Mouse (Mus musculus): ENCODE data around the gene Slc38a7. TPM values are rescaled to one million over a fixed set of nuclear protein-coding genes. Genes with fewer than 3 reads are reported as not detected.
"Not testable (repeated sequence)": the region's sequence is repeated elsewhere in the genome, so short reads cannot be mapped to it uniquely, and the experiment has no call there.

Slc38a7 gene
- polyA plus RNA-seq, 1 experiment from 2014 or later, result 19.9 TPM

GRCm38 (mm10) chr8:95843968-95844367, 9.4 kb downstream of the Slc38a7 start:
- H3K27ac ChIP-seq (replicated peaks), result no peak overlapping the region
- no peaks in the 10 kb centered on the region for H3K9me3 ChIP-seq
- ATAC-seq (ENCODE audit: low FRiP score, low read depth), result 0 out of 2 replicates have a peak, but pooled peaks have one; percentile 19
- no peak overlapping the region for H3K4me2 ChIP-seq (replicated peaks)
- no peaks in the 10 kb centered on the region for H3K27me3 ChIP-seq
- no peak overlapping the region for H3K4me3 ChIP-seq
- no peak overlapping the region for H3K9ac ChIP-seq (replicated peaks)
- peaks cover 56% of the 10 kb centered on the region for H3K36me3 ChIP-seq
- no peaks in the 10 kb centered on the region for H3K4me1 ChIP-seq
- WGBS, result 95% methylated on average over 6 of the region's 6 CpGs

- H3K27ac ChIP-seq (replicated peaks), result no peak overlapping the region
- no peak for ATAC-seq (ENCODE audit: low FRiP score, low read depth)
- WGBS, result 92% methylated on average over 15 of the region's 15 CpGs
- no peaks in the 10 kb centered on the region for H3K4me1 ChIP-seq
- H3K4me2 ChIP-seq (replicated peaks), result no peak overlapping the region
- no peaks in the 10 kb centered on the region for H3K27me3 ChIP-seq
- H3K4me3 ChIP-seq, result no peak overlapping the region
- H3K9me3 ChIP-seq, result no peaks in the 10 kb centered on the region
- H3K9ac ChIP-seq (replicated peaks), result no peak overlapping the region
- H3K36me3 ChIP-seq, result peaks cover 62% of the 10 kb centered on the region
These were observed 11.9 kb downstream of the Slc38a7 start for GRCm38 (mm10) chr8:95841436-95841835.

GRCm38 (mm10) chr8:95839289-95839688, 14.1 kb downstream of the Slc38a7 start:
- Histone ChIP-seq H3K4me1 (no peaks in the 10 kb centered on the region), H3K9me3 (no peaks in the 10 kb centered on the region), H3K4me2 (replicated peaks) (no peak overlapping the region), H3K27me3 (no peaks in the 10 kb centered on the region), H3K27ac (replicated peaks) (no peak overlapping the region), H3K9ac (replicated peaks) (no peak overlapping the region), H3K4me3 (no peak overlapping the region), H3K36me3 (peaks cover 43% of the 10 kb centered on the region)
- ATAC-seq (ENCODE audit: low FRiP score, low read depth), result no peak
- WGBS, result 98% methylated on average over 4 of the region's 4 CpGs

- 92% methylated on average over 10 of the region's 10 CpGs for WGBS
- Histone ChIP-seq H3K9ac (replicated peaks) (no peak overlapping the region), H3K27ac (replicated peaks) (no peak overlapping the region), H3K27me3 (no peaks in the 10 kb centered on the region), H3K4me1 (peaks cover 10% of the 10 kb centered on the region), H3K4me2 (replicated peaks) (no peak overlapping the region), H3K9me3 (no peaks in the 10 kb centered on the region), H3K4me3 (no peak overlapping the region), H3K36me3 (peaks cover 25% of the 10 kb centered on the region)
- ATAC-seq (ENCODE audit: low FRiP score, low read depth), result no peak
These were observed 16.1 kb downstream of the Slc38a7 start for GRCm38 (mm10) chr8:95837266-95837665.

- no peak overlapping the region for H3K27ac ChIP-seq (replicated peaks)
- no peak overlapping the region for H3K4me3 ChIP-seq
- H3K9ac ChIP-seq (replicated peaks), result no peak overlapping the region
- peaks cover 10% of the 10 kb centered on the region for H3K4me1 ChIP-seq
- peaks cover 15% of the 10 kb centered on the region for H3K36me3 ChIP-seq
- ATAC-seq (ENCODE audit: low FRiP score, low read depth), result no peak
- 72% methylated on average over 4 of the region's 4 CpGs for WGBS
- no peak overlapping the region for H3K4me2 ChIP-seq (replicated peaks)
- no peaks in the 10 kb centered on the region for H3K27me3 ChIP-seq
- H3K9me3 ChIP-seq, result no peaks in the 10 kb centered on the region
These were observed 17.4 kb downstream of the Slc38a7 start for GRCm38 (mm10) chr8:95835891-95836290.

- Histone ChIP-seq H3K4me3 (peak overlapping the region; percentile 29), H3K36me3 (peaks cover 10% of the 10 kb centered on the region), H3K27me3 (no peaks in the 10 kb centered on the region), H3K9ac (replicated peaks) (0 out of 2 replicates have a peak overlapping the region, but pooled peaks have one; percentile 8), H3K4me2 (replicated peaks) (peak overlapping the region; percentile 54), H3K4me1 (peaks cover 10% of the 10 kb centered on the region), H3K9me3 (no peaks in the 10 kb centered on the region), H3K27ac (replicated peaks) (no peak overlapping the region; the same call in 1 of the 2 replicates)
- WGBS, result under 1% methylated on average over 16 of the region's 16 CpGs
- peak; percentile 67 for ATAC-seq (ENCODE audit: low FRiP score, low read depth)
These were observed 19.8 kb downstream of the Slc38a7 start for GRCm38 (mm10) chr8:95833435-95833984.

- no peaks in the 10 kb centered on the region for H3K9me3 ChIP-seq
- H3K4me3 ChIP-seq, result peak overlapping the region; percentile 29
- H3K4me1 ChIP-seq, result peaks cover 10% of the 10 kb centered on the region
- no peaks in the 10 kb centered on the region for H3K27me3 ChIP-seq
- peak overlapping the region; percentile 54 for H3K4me2 ChIP-seq (replicated peaks)
- ATAC-seq (ENCODE audit: low FRiP score, low read depth), result peak; percentile 79; the same call in 1 of the 2 replicates
- 14% methylated on average over 16 of the region's 16 CpGs for WGBS
- 0 out of 2 replicates have a peak overlapping the region, but pooled peaks have one; percentile 8 for H3K9ac ChIP-seq (replicated peaks)
- H3K36me3 ChIP-seq, result peaks cover 10% of the 10 kb centered on the region
- H3K27ac ChIP-seq (replicated peaks), result no peak overlapping the region
These were observed 20.5 kb downstream of the Slc38a7 start for GRCm38 (mm10) chr8:95832603-95833434.

GRCm38 (mm10) chr8:95830144-95830543, 23.2 kb downstream of the Slc38a7 start:
- 69% methylated on average over 3 of the region's 3 CpGs for WGBS
- Histone ChIP-seq H3K4me1 (peaks cover 10% of the 10 kb centered on the region), H3K9ac (replicated peaks) (no peak overlapping the region), H3K4me2 (replicated peaks) (no peak overlapping the region), H3K4me3 (no peak overlapping the region), H3K9me3 (no peaks in the 10 kb centered on the region), H3K27me3 (no peaks in the 10 kb centered on the region), H3K27ac (replicated peaks) (no peak overlapping the region), H3K36me3 (no peaks in the 10 kb centered on the region)
- no peak for ATAC-seq (ENCODE audit: low FRiP score, low read depth)

GRCm38 (mm10) chr8:95825162-95825561, 28.2 kb downstream of the Slc38a7 start, which contains the start of gene Sap18b:
Gene Sap18b, plus strand, starts transcription at chr8:95825346.
- H3K9me3 ChIP-seq; H3K4me3 ChIP-seq; H3K4me2 ChIP-seq (replicated peaks); H3K4me1 ChIP-seq; H3K36me3 ChIP-seq; H3K27me3 ChIP-seq; ATAC-seq (ENCODE audit: low FRiP score, low read depth); H3K9ac ChIP-seq (replicated peaks); H3K27ac ChIP-seq (replicated peaks): not testable (repeated sequence)
- WGBS, result 66% methylated on average over 25 of the region's 25 CpGs

GRCm38 (mm10) chr8:95822699-95823098, 30.6 kb downstream of the Slc38a7 start:
- no peaks in the 10 kb centered on the region for H3K27me3 ChIP-seq
- H3K9me3 ChIP-seq, result no peaks in the 10 kb centered on the region
- ATAC-seq (ENCODE audit: low FRiP score, low read depth), result no peak
- no peaks in the 10 kb centered on the region for H3K36me3 ChIP-seq
- 87% methylated on average over 3 of the region's 3 CpGs for WGBS
- H3K4me1 ChIP-seq, result no peaks in the 10 kb centered on the region
- H3K4me3 ChIP-seq, result no peak overlapping the region
- H3K9ac ChIP-seq (replicated peaks), result no peak overlapping the region
- H3K4me2 ChIP-seq (replicated peaks), result no peak overlapping the region
- H3K27ac ChIP-seq (replicated peaks), result no peak overlapping the region

GRCm38 (mm10) chr8:95822096-95822495, 31.2 kb downstream of the Slc38a7 start:
- Histone ChIP-seq H3K27me3 (no peaks in the 10 kb centered on the region), H3K9me3 (no peaks in the 10 kb centered on the region), H3K27ac (replicated peaks) (no peak overlapping the region), H3K4me2 (replicated peaks) (no peak overlapping the region), H3K36me3 (no peaks in the 10 kb centered on the region), H3K9ac (replicated peaks) (no peak overlapping the region), H3K4me3 (no peak overlapping the region), H3K4me1 (no peaks in the 10 kb centered on the region)
- no peak for ATAC-seq (ENCODE audit: low FRiP score, low read depth)
- WGBS, result 87% methylated on average over 5 of the region's 5 CpGs

- no peaks in the 10 kb centered on the region for H3K27me3 ChIP-seq
- H3K4me2 ChIP-seq (replicated peaks), result no peak overlapping the region
- H3K9ac ChIP-seq (replicated peaks), result no peak overlapping the region
- no peak overlapping the region for H3K27ac ChIP-seq (replicated peaks)
- no peaks in the 10 kb centered on the region for H3K36me3 ChIP-seq
- H3K4me3 ChIP-seq, result no peak overlapping the region
- no peaks in the 10 kb centered on the region for H3K9me3 ChIP-seq
- H3K4me1 ChIP-seq, result no peaks in the 10 kb centered on the region
- no peak for ATAC-seq (ENCODE audit: low FRiP score, low read depth)
- 94% methylated on average over 6 of the region's 6 CpGs for WGBS
These were observed 32.1 kb downstream of the Slc38a7 start for GRCm38 (mm10) chr8:95821266-95821665.
